Mouse (Mus musculus): ENCODE measurements at regions not wholly inside any gene's neighbourhood (a gene's known extent, or its start where the extent isn't known, plus 50 kb on each side); places are given as distances from the start of the nearest gene placed in this dataset.

DNA sequence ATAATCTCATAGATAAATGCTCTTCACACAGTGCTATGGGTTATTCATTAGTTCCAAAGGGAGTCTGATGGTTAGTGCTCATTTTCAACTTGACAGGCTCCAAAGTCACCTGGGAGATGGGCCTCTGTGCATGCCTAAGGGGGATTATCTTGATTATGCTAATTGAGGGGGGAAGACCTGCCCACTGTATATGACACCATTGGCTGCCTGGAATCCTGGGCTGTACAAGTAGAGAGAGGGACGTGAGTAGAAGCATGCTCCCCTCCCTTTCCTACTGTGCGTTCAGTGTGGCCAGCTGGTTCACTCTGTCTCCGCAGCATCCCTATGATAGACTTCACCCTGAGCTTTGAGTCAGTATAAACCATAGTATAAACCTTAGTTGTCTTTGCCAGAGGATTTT, 300.8 kb downstream of the Gpat3 start:
- TF ChIP-seq POLR2A (IDR thresholded peaks at IDR 0.05; ENCODE audit: insufficient read depth, low read depth, low read length) (no peak), CTCF (IDR thresholded peaks at IDR 0.05) (no peak), EP300 (IDR thresholded peaks at IDR 0.05; ENCODE audit: insufficient read depth, low read depth, low read length) (no peak)
